Mouse (Mus musculus) monocyte, adult 5-6 weeks (primary cell): ENCODE measurements around the gene Pipox. TPM values are rescaled to one million over a fixed set of nuclear protein-coding genes. Genes with fewer than 3 reads are reported as not detected.

Experiments
- total RNA-seq: library from RNA; stranded (forward); fragments of 200-1000, 200-491, 200-594 nt; gene quantifications from 3 replicates; pipeline ENCODE4 v1.2.3, GENCODE M21; 2017

The Pipox gene
- total RNA-seq, 1 experiment from 2014 or later = not detected

Other genes starting within 250 kb of the Pipox start
- gene Nufip2, start 207.9 kb downstream of the Pipox start, total RNA-seq = 135 to 169 TPM (median 146 TPM) in 3 replicates
- gene Cryba1, start 168.8 kb downstream of the Pipox start, total RNA-seq = not detected in 3 replicates
- 142 to 166 TPM (median 145 TPM) in 3 replicates for gene Myo18a, start 130.8 kb downstream of the Pipox start, total RNA-seq
- gene Gm10277, start 106.3 kb downstream of the Pipox start, total RNA-seq = 0.68 to 1.2 TPM in 2 of 3 replicates, not detected in the other
- not detected in 3 replicates for gene Sez6, start 36.7 kb upstream of the Pipox start, total RNA-seq
- gene Phf12, start 88.7 kb upstream of the Pipox start, total RNA-seq = 34.9 to 44.3 TPM (median 43.9 TPM) in 3 replicates
- gene Dhrs13, start 138.2 kb upstream of the Pipox start, total RNA-seq = 0.39 to 0.86 TPM in 2 of 3 replicates, not detected in the other
- 18.5 to 34.4 TPM (median 28.9 TPM) in 3 replicates for gene Flot2, start 143.8 kb upstream of the Pipox start, total RNA-seq
- 7.1 to 17.9 TPM (median 16.5 TPM) in 3 replicates for gene Eral1, start 186.3 kb upstream of the Pipox start, total RNA-seq
- 3.6 to 7.9 TPM (median 4.4 TPM) in 3 replicates for gene Fam222b, start 200.6 kb upstream of the Pipox start, total RNA-seq